Mouse (Mus musculus): ENCODE results near the gene Scyl2.
"Not testable (repeated sequence)": the region's sequence is repeated elsewhere in the genome, so short reads cannot be mapped to it uniquely, and the experiment has no call there.

The Scyl2 gene

DNA sequence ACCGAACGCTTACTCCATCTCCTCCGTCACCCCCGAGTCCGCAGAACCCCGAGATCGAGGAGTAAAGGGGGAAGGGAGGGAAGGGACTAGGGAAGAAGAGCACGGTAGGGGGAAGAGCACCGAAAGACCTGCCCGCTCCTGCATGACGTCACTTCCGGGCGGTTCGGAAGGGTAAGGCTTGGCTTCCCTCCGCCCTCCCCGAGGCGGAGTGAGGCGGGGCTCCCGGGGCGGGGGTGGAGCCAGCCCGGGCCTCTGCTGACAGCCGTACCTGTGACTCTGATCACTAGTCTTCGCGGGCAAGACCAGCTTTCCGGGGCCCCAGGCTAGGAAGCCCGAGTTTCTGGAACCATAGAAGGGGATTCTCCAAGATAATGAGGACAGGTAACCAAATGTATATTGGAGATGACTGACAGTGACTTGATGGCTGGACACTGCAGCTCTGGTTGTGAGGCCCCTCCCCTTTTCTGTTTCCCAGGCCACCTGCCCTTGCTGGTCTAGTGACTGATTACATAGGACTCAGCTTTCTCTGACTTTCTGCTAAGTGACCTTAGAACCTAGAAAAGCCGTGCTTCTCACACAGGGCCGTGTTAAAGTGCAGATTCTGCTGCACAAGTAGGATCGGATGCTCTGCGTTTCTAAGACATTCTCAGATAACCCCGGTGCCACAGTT, at the start of gene Scyl2:
Gene Scyl2 (minus strand): TSS at position 147 of the 670 bp plus-strand sequence.
- peak; percentile 95 for DNase-seq (ENCODE audit: low read depth in 2 of 2, low spot score in 2 of 2)

DNA sequence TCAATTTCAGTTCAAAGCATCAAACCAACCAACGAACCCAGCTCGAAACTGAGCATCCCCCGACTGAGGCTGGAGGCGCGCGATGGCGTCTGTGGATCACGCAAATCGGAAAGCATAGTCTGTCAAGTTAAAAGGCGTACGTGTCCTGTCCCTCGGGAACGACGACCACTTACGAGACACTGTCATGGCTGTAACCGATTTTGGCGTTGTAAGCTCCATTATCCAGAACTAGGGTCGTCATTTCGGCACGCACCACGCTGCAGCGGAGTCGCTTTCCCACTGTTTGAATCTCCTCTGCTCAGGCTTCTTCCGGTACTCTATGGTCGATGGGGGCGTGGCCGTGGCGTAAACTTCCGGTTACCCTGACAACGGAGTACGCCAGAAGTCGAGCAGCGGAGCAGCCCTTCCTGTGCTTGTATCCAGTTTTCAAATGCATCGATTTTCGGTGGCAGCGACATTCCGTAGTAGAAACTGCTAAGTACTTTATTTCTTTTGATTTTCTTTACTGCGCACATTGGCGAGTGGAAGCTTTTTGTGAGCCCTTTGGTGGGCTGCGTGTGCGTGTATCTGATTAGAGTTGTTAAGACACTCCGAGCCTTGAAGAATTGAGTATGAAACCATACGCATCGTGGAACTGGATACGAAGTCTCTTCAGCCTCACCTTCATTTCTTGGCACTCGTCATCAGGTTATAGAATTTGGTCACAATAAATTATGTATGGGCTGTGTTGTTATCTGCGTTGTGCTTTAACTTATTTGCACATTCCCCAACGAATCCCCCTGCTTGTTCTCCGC, 46.1 kb upstream of the Scyl2 start, which contains the start of gene Actr6:
Gene Actr6 (minus strand): TSS at position 295 of the 794 bp plus-strand sequence.
- peak; percentile 90 to 94 for DNase-seq (ENCODE audit: low read depth in 2 of 2, low spot score in 2 of 2)

DNA sequence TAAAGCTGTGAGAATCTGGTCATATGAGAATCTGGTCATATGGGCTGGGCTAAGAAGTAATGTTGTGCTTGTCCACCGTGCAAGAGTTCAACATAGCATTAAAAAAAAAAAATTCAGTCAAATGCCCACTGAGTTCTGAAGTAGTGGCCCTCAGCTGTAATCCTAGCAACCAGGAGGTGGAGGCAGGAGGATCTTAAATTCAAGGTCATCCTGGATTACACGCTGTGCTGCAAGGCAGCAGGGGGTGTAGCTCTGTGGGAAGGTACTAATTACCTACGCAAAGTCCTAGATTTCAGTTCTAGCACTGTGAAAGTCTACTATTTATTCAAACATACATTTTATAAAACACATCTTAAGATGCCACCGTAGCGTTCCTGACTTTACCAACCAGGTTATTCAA, 45.3 kb upstream of the Scyl2 start:
- no peak for DNase-seq (ENCODE audit: low read depth in 2 of 2, low spot score in 2 of 2)

DNA sequence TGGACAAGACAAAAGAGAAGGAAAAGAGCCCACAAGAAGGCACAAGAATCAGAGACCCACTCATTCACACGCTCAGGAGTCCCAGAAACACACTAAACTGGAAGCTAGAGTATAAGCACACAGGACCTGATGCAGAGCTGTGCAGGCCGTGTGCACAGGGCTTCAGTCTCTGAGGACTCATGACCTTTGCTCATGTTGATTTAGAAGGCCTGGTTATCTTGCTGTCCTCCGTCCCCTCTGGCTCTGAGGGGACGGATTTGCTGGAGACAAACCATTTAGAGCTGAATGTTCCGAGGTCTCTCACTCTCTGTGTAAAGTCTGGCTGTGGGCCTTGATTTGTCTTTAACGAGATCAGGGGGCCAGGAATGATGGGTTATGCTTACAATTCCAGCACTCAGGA, 44.3 kb upstream of the Scyl2 start:
- no peak for DNase-seq (ENCODE audit: low read depth in 2 of 2, low spot score in 2 of 2)

DNA sequence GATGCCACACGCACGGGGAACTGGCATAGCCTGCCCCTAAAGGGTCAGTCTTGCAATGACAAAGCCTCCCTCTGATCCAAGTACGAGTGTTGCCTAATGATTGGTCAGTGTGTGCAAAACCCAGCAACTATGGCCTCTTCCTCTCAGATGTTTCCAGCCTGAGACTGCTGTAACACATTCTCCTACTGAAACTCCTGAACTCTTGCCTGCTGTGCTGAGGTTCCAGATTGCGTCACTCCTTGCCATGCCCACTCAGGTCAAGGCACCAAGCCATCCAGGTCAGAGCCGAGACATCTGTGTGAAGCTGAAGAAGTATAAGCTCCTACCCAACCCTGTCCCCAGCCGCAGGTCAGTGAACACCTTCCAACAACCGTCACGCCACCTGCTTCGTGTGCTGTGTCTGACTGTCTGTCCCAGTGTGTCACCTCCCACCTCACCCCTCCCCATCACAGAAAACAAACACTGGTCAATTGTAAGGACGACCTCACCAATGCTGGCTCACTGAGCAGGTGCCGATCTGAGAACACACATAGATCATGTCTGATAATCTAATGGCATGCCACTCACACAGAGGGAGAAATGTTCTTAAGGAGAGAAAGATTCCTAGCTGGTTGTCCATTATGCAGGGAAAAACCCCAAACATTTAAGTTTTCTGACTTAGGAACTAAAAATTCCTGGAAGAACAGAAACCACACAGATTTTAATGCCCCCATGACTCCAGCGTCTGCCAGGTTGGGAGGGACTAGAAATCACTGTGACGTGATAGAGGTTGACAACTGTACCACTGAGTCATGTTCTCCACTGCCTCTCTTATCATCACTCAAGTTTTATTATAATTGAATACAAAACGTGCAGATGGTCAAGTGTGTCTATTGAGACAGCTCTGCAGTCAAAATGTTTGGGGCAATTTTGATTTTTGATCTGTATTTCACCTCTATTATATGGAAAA, 36.4 kb upstream of the Scyl2 start:
- DNase-seq (ENCODE audit: low read depth in 2 of 2, low spot score in 2 of 2): no peak

DNA sequence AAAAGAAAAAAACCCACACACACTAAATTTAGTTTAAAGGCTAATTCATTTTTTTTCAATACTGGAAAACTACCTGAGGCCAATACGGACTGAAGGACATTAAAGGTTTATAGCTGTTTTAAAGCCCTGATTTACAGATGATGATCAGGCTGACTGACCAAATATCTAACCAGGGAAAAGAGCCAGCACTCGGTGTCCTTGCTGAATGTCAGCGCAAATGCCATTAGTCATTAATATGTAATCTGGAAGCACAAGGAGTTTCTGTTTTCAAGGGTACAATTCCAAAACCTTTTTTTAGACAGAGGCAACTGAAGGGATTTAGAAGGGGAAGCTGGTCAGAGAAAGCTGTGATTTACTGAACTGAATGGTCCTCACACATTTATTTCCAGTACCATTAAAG, 34.7 kb upstream of the Scyl2 start:
- no peak for DNase-seq (ENCODE audit: low read depth in 2 of 2, low spot score in 2 of 2)

DNA sequence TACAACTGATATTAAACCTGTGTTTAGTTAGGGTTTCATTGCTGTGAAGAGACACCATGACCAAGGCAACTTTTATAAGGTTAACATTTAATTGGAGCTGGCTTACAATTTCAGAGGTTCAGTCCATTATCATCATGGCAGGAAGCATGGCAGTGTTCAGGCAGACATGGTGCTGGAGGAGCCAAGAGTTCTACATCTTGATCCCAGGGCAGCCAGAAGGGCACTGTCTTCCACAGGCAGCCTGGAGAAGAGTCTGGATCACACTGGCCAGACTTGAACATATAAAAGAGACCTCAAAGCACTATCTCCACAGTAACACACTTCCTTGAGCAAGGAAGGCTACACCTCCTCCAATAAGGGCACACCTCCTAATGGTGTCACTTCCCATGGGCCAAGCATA, 34.2 kb upstream of the Scyl2 start:
- no peak for DNase-seq (ENCODE audit: low read depth in 2 of 2, low spot score in 2 of 2)

DNA sequence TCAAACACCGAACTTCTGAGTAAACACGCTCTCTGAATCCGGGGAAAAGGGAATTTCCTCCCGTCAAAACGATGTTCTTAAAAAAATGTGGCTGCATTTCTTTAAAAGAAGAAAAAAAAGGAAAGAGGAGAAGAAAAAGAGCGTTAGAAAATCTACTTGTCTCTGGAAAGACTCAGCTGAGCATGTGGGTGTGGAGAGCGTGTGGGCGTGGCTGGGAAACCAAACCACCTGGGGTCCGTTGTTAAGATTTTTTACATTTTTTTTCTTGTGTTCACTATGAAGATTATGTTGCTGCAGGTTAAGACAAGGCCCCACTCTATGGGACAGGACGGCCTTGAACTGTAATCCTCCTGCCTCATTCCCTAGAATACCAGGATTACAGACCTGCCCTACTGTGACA, 28.8 kb upstream of the Scyl2 start:
- no peak for DNase-seq (ENCODE audit: low read depth in 2 of 2, low spot score in 2 of 2)

DNA sequence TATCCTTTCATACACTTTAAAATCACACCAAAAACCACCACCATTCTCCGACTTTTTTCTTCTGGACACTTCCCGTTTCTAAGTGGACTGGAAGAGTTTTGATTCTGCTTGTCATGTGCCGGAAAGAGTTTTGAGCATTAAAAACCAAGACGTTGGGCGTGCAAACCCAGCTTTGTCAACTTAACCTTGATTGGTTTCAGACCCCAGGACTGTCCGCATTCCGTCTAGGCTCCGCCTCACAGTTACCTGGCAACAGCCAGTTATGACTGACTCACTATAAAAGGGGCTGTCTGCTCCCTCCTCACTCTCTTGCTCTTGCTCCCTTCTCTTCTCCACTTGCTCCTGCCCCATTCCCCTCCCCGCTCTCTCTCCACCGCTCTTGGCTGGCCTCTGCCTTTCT, 22.6 kb upstream of the Scyl2 start:
- no peak for DNase-seq (ENCODE audit: low read depth in 2 of 2, low spot score in 2 of 2)

DNA sequence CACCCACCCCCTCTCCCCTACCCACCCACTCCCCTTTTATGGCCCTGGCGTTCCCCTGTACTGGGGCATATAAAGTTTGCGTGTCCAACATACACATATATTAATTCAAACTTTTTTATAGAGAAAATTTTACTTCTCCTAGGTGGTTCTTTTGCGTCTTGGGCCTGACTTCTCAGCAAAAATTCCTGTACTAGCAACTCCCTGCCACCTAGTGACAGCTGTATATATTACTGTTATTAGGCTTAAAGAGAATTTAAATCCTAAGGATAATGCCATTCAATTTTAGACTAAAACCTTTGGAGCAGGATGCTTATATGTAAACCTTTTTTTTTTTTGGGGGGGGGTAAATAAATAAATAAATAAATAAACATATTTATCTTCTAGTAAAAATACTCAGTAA, 21.3 kb upstream of the Scyl2 start:
- DNase-seq (ENCODE audit: low read depth in 2 of 2, low spot score in 2 of 2): no peak

DNA sequence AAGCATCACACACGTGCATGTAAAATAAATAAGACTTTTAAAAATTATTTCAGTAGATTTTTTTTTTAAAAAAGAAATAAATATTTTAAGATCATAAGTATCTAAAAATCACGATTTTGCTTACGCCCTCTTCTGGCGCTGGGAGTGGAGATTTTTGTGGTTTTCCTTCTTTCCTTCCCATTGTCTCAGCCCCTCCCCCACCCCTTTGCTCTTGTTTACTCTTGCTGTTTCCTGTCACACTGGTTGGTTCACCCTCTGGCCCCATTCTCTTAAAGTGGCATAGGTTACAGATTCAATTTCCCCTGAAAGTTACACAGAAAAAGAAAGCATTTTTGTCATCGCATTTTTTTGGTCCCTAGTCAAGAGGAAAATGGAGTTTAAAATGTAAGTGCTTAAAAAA, 17.0 kb upstream of the Scyl2 start:
- DNase-seq (ENCODE audit: low read depth in 2 of 2, low spot score in 2 of 2): peak in 1 of 2 experiments; percentile 21

DNA sequence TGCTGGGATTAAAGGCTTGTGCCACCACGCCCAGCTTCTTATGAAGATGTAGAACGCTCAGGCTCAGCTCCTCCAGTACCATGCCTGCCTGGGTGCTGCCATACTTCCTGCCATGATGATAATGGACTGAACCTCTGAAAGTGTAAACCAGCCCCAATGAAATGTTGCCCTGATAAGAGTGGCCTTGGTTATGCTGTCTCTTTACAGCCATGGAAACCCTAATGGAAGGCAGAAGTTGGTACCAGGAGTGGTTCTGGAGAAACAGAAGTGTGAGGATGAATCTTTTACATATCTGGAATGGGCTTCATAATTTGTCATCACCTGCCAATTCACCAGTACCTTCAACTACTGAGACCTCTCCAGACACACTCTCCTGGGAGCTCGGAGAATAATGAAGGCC, 11.9 kb upstream of the Scyl2 start:
- no peak for DNase-seq (ENCODE audit: low read depth in 2 of 2, low spot score in 2 of 2)

DNA sequence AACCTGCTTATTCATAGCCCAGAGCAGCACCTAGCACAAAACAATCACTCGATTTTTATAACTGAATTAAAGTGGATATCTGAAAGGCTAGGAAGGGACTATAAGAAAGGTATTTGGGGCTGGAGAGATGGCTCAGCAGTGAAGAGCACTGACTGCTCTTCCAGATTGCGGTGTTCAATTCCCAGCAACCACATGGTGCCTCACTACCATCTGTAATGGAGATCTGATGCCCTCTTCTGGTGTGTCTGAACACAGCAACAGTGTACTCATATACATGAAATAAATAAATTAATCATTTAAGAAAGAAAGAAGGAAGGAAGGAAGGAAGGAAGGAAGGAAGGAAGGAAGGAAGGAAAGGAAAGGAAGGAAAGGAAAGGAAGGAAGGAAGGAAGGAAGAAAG, 10.2 kb upstream of the Scyl2 start:
- DNase-seq (ENCODE audit: low read depth in 2 of 2, low spot score in 2 of 2): not testable (repeated sequence)

DNA sequence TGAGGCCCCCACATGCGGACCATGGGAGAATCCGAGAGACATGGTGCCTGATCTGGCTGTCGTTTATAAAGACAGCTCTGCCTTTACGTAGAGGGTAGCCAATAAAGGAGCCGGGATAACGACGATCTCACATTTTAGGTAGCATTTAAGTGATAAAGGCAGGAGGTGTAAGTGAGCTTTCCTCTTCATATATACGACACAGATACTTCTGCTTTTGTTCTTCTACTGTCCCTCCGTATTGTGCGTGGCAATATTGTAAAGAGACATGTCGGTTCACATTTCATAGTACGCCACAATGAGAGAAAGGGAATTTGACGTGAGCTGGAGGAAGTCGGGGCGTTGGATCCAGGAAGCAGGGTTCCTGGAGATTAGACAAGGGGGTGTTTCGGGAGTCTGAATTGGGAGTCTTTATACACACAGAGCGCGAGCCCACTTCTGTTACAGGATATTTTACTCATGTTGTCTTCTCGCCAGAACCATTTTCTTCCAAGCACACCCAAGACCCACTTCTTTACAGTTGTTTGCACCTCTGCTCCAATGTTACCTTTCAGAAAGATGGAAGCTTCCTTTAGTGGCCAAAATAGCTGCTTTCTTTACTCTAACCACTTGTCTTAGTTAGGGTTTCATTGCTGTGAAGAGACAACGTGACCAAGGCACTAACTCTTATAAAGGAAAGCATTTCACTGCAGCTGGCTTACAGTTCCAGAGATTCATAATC, 9.3 kb upstream of the Scyl2 start:
- no peak for DNase-seq (ENCODE audit: low read depth in 2 of 2, low spot score in 2 of 2)

DNA sequence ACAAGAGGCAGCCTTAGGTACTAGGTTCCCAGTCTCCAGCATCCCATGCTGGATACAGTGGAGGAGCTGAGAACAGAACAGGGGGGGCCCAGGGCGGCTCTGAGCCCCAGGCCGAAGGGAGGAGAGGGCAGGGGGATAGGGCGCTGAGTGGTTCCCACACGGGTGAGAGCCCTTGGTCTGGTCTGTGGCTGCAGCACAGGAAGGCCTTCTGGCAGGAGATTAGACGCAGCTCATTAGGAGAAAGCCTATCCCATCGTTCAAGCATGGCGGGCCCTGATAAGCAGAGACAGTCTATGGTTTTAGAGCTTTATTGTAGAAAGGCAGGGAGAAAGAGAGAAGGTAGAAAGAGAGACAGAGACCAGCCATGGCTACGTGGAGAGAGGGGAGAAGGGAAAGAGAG, 3.9 kb upstream of the Scyl2 start:
- DNase-seq (ENCODE audit: low read depth in 2 of 2, low spot score in 2 of 2): no peak

DNA sequence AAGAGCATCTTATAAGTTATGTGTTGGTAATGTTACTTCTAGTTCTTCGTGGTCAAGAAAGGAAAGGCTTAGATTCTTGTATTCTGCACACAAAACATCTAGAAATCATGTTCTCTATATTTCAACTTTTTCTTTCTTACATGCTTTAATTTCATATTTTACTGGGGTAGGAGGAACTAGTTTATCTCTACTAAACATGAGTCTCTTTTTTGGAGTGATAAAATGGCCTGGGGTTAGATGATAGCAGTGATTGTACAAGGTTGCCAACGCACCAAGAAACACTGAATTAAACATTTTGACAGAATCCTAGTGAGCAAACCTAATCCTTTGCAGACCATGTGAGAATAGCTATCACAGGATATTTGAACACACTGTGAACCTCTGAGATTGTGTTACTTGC, 1.4 kb upstream of the Scyl2 start:
- DNase-seq (ENCODE audit: low read depth in 2 of 2, low spot score in 2 of 2): no peak

DNA sequence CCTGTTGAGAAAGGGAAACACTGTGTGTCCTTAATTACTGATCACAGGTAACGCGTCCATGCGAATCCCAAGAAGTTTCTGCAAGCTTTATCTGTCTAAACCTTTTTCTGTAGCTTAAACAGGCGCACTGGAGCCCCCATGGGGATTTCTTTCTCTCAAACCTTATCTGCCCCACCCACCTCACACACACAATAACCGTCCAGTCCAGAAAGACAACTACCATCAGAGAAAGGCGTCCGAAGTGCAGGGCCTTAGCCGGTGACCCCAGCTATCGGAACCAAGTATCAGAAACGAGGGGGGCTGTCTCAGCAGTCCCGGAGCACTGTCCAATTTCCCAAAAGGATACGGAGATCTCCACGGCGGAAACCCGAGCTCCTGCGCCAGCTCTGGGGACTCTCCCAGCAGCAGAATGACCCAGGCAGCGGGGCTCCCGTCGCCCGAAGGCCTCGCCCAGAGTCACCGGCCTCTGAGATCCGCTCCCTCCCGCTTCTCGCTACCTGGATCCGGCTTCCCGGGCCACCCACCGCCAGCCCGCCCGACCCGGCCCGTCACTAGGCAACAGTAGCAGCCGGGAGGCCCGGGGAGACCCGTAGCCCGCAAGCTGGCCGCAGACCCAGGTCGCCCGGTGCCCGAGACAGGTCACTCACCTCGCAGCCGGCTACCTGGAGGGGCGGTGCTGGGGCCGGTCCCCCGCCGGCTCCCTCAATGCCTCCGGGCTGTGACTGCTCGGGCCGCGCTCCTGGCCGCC, 520 bp downstream of the Scyl2 start:
- no peak for DNase-seq (ENCODE audit: low read depth in 2 of 2, low spot score in 2 of 2)

DNA sequence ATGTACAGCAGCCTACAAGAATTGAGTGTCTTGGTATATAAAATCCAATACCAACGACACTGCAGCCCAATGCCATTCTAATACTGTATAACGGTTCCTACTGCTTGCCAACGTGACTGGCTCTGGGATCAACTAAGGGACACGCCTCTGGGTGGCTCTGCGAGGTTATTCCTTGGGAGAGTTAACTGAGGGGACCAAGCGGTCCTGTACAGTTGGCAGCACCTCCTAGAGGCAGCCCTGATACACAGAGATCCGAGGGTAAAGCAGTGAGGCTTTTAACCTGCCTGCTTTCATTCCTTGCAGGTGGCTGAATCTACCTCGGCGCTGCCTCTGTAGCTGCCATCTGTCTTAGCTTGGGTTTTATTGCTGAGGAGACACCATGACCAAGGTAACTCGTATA, 3.1 kb downstream of the Scyl2 start:
- DNase-seq (ENCODE audit: low read depth in 2 of 2, low spot score in 2 of 2): no peak

DNA sequence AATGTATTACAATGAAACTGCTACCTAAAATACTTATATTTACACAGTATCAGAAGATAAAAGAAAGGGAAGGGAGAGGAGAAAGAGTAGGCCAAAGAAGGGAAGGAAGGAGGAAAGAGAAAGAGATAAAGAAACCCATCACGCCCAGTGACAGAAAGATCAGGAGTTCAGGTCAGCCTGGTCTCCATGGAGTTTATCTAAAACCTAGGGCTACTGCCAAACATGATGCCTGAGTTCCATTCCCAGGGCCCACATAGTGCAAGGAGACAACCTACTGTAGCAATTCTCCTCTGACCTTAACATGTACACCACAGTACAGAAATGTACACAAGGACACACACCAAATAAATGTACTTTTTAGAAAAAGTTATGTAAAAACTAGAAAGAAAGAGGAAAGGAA, 3.9 kb downstream of the Scyl2 start:
- DNase-seq (ENCODE audit: low read depth in 2 of 2, low spot score in 2 of 2): no peak

DNA sequence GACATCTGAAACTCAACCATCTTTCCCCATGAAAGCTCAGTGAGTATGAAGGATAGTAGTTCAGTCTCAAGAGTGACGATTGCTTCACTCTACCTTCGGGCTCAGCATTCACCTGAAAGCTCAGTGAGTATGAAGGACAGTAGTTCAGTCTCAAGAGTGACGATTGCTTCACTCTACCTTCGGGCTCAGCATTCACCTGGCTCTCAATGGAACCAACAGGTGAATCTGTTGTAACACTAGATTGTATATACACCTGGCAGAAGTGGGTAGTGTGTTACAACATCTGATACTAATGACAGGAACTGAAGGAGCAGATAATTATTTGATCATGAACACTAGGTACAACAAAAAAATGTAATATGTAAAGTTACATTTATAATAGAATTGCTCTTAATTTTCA, 4.4 kb downstream of the Scyl2 start:
- no peak for DNase-seq (ENCODE audit: low read depth in 2 of 2, low spot score in 2 of 2)
